ENCODE assay signal across 8 mouse cellular contexts in genomic region chr15:99029619-99030584, GRCm38 (mm10). TPM values are rescaled to one million over a fixed set of nuclear protein-coding genes. Genes with fewer than 3 reads are reported as not detected.
DNase-seq lines count a peak whose midpoint lies in the region; ATAC-seq and TF ChIP-seq lines count a peak whose summit lies in the region.

Gene Tuba1c, plus strand, starts transcription at chr15:99029891.

- DNase-seq in 3134 (ENCODE audit: extremely low read depth, insufficient read length, low spot score), result peak; percentile 99
- peak; percentile 88 for DNase-seq in WW6 (ENCODE audit: low read depth, low spot score)
- peak; percentile 97 for DNase-seq in kidney, postnatal 0 days (ENCODE audit: low spot score)
- DNase-seq in neural tube, embryonic 11.5 days (ENCODE audit: low spot score), result peak; percentile 85
- peak; percentile 90 for DNase-seq in thymus, postnatal 0 days (ENCODE audit: low spot score)

- H3K4me2 ChIP-seq in embryonic facial prominence, embryonic 15.5 days (replicated peaks), result peak within 1 kb of the TSS; percentile 76
- peak within 1 kb of the TSS; percentile 79 for H3K4me2 ChIP-seq in heart, embryonic 13.5 days
- peak within 1 kb of the TSS; percentile 73 for H3K4me2 ChIP-seq in kidney, postnatal 0 days (ENCODE audit: low read length)
- H3K4me2 ChIP-seq in liver, embryonic 15.5 days, result peak within 1 kb of the TSS; percentile 81
- peak within 1 kb of the TSS; percentile 72 for H3K4me2 ChIP-seq in neural tube, embryonic 11.5 days (ENCODE audit: low read depth)

- no peaks in the 10 kb centered on the region for H3K9me3 ChIP-seq in embryonic facial prominence, embryonic 15.5 days (replicated peaks)
- no peaks in the 10 kb centered on the region for H3K9me3 ChIP-seq in heart, embryonic 13.5 days
- no peaks in the 10 kb centered on the region for H3K9me3 ChIP-seq in kidney, postnatal 0 days (replicated peaks; ENCODE audit: low read length)
- no peaks in the 10 kb centered on the region for H3K9me3 ChIP-seq in liver, embryonic 15.5 days (replicated peaks)
- H3K9me3 ChIP-seq in neural tube, embryonic 11.5 days (ENCODE audit: control insufficient read depth, low read length), result no peaks in the 10 kb centered on the region

- peak; percentile 94 for ATAC-seq in embryonic facial prominence, embryonic 15.5 days (ENCODE audit: insufficient number of reproducible peaks, low FRiP score, low TSS enrichment, low read depth)
- peak; percentile 86 for ATAC-seq in heart, embryonic 13.5 days (ENCODE audit: extremely low read depth, insufficient number of reproducible peaks, low FRiP score, low TSS enrichment)
- peak; percentile 91 for ATAC-seq in kidney, postnatal 0 days (replicated peaks; ENCODE audit: low FRiP score, low read depth)
- peak; percentile 86 for ATAC-seq in liver, embryonic 15.5 days (ENCODE audit: insufficient read depth)
- peak; percentile 75 for ATAC-seq in neural tube, embryonic 11.5 days (ENCODE audit: insufficient read depth, low FRiP score, low TSS enrichment)

- peaks cover 5% of the 10 kb centered on the region; the same call in 1 of the 2 replicates for H3K36me3 ChIP-seq in embryonic facial prominence, embryonic 15.5 days
- H3K36me3 ChIP-seq in heart, embryonic 13.5 days, result peaks cover 6% of the 10 kb centered on the region
- peaks cover 5% of the 10 kb centered on the region; the same call in 1 of the 2 replicates for H3K36me3 ChIP-seq in kidney, postnatal 0 days (ENCODE audit: insufficient read depth, low read length)
- peaks cover 27% of the 10 kb centered on the region for H3K36me3 ChIP-seq in liver, embryonic 15.5 days (replicated peaks)
- no peaks in the 10 kb centered on the region for H3K36me3 ChIP-seq in neural tube, embryonic 11.5 days (ENCODE audit: control insufficient read depth, insufficient read depth, low read length)

- under 1% methylated on average over 52 of the region's 52 CpGs for WGBS in embryonic facial prominence, embryonic 15.5 days
- WGBS in heart, embryonic 13.5 days, result under 1% methylated on average over 52 of the region's 52 CpGs
- under 1% methylated on average over 52 of the region's 52 CpGs for WGBS in kidney, postnatal 0 days
- WGBS in liver, embryonic 15.5 days (ENCODE audit: insufficient replicate concordance), result under 1% methylated on average over 52 of the region's 52 CpGs
- under 1% methylated on average over 52 of the region's 52 CpGs for WGBS in neural tube, embryonic 11.5 days

- H3K9ac ChIP-seq in embryonic facial prominence, embryonic 15.5 days, result peak within 1 kb of the TSS; percentile 59
- peak within 1 kb of the TSS; percentile 85 for H3K9ac ChIP-seq in heart, embryonic 13.5 days
- H3K9ac ChIP-seq in kidney, postnatal 0 days (ENCODE audit: low read depth, low read length), result peak within 1 kb of the TSS; percentile 70
- H3K9ac ChIP-seq in liver, embryonic 15.5 days, result peak within 1 kb of the TSS; percentile 95
- peak within 1 kb of the TSS; percentile 56 for H3K9ac ChIP-seq in neural tube, embryonic 11.5 days (ENCODE audit: low read length)

- TF ChIP-seq CTCF in kidney, postnatal 0 days (IDR thresholded peaks at IDR 0.05; ENCODE audit: low read depth), result 0 out of 2 replicates have a peak, but pooled peaks have one; percentile 10

- no peaks in the 10 kb centered on the region for H3K27me3 ChIP-seq in embryonic facial prominence, embryonic 15.5 days
- no peaks in the 10 kb centered on the region for H3K27me3 ChIP-seq in heart, embryonic 13.5 days (replicated peaks)
- H3K27me3 ChIP-seq in kidney, postnatal 0 days (ENCODE audit: insufficient read depth, low read length), result no peaks in the 10 kb centered on the region
- H3K27me3 ChIP-seq in liver, embryonic 15.5 days, result no peaks in the 10 kb centered on the region
- H3K27me3 ChIP-seq in neural tube, embryonic 11.5 days (ENCODE audit: control insufficient read depth, insufficient read depth, low read length), result no peaks in the 10 kb centered on the region

- peaks cover 23% of the 10 kb centered on the region for H3K4me1 ChIP-seq in embryonic facial prominence, embryonic 15.5 days
- peaks cover 46% of the 10 kb centered on the region for H3K4me1 ChIP-seq in heart, embryonic 13.5 days
- H3K4me1 ChIP-seq in kidney, postnatal 0 days (replicated peaks; ENCODE audit: insufficient read depth, low read length), result peaks cover 26% of the 10 kb centered on the region
- H3K4me1 ChIP-seq in liver, embryonic 15.5 days (replicated peaks), result peaks cover 47% of the 10 kb centered on the region
- H3K4me1 ChIP-seq in neural tube, embryonic 11.5 days (ENCODE audit: control insufficient read depth, insufficient read depth, low read length), result peaks cover 16% of the 10 kb centered on the region

- H3K27ac ChIP-seq in embryonic facial prominence, embryonic 15.5 days (replicated peaks), result peak within 1 kb of the TSS; percentile 84
- peak within 1 kb of the TSS; percentile 91 for H3K27ac ChIP-seq in heart, embryonic 13.5 days (replicated peaks)
- H3K27ac ChIP-seq in kidney, postnatal 0 days, result peak within 1 kb of the TSS; percentile 92
- peak within 1 kb of the TSS; percentile 99 for H3K27ac ChIP-seq in liver, embryonic 15.5 days (replicated peaks)
- H3K27ac ChIP-seq in neural tube, embryonic 11.5 days (ENCODE audit: low read depth, low read length), result no peak within 1 kb of the TSS

- peak within 1 kb of the TSS; percentile 69 for H3K4me3 ChIP-seq in embryonic facial prominence, embryonic 15.5 days (replicated peaks)
- peak within 1 kb of the TSS; percentile 70 for H3K4me3 ChIP-seq in heart, embryonic 13.5 days
- peak within 1 kb of the TSS; percentile 60 for H3K4me3 ChIP-seq in kidney, postnatal 0 days (replicated peaks; ENCODE audit: low read depth, low read length)
- peak within 1 kb of the TSS; percentile 91 for H3K4me3 ChIP-seq in liver, embryonic 15.5 days (replicated peaks)
- peak within 1 kb of the TSS; percentile 57 for H3K4me3 ChIP-seq in neural tube, embryonic 11.5 days (ENCODE audit: low read depth, low read length)

RNA-seq across cellular contexts. Expression of gene Tuba1c, which starts in this region (rescaled TPM):
- 131 and 134 TPM in 2 replicates for polyA plus RNA-seq in embryonic facial prominence, embryonic 15.5 days (2015; fragmentation: Nextera tagmentation; extraction: Ambion mirVana)
- polyA plus RNA-seq in heart, embryonic 13.5 days (2015; fragmentation: Nextera tagmentation; extraction: Ambion mirVana), result 150 and 158 TPM in 2 replicates
- 170 and 178 TPM in 2 replicates for polyA plus RNA-seq in kidney, postnatal 0 days (2015; fragmentation: Nextera tagmentation; extraction: Ambion mirVana)
- 271 and 291 TPM in 2 replicates for polyA plus RNA-seq in liver, embryonic 15.5 days (2015; fragmentation: Nextera tagmentation; extraction: Ambion mirVana)
- 109 and 112 TPM in 2 replicates for polyA plus RNA-seq in neural tube, embryonic 11.5 days (2014; fragmentation: Nextera tagmentation; extraction: Ambion mirVana)
- polyA plus RNA-seq in thymus, postnatal 0 days (2015; fragmentation: Nextera tagmentation; extraction: Ambion mirVana), result 153 and 156 TPM in 2 replicates
